25 mouse cellular contexts compared by ENCODE assay signal in genomic region chr16:14991001-14991400, GRCm38 (mm10).
"Had no signal": no experiment of that assay in that cellular context is flagged by ENCODE, and none has a peak within 500 bp of the region (broad histone marks: within the 10 kb centered on the region; RNA-seq: fewer than 3 reads in every experiment).

No protein-coding gene starts in this region.

- H3K4me2 ChIP-seq: heart, embryonic 12.5 days; hindbrain, embryonic 13.5 days; hindbrain, embryonic 15.5 days; kidney, embryonic 15.5 days; limb, embryonic 12.5 days; liver, embryonic 11.5 days; liver, embryonic 13.5 days; liver, embryonic 15.5 days had no signal

- H3K27me3 ChIP-seq: heart, embryonic 12.5 days; hindbrain, embryonic 13.5 days; hindbrain, embryonic 15.5 days; kidney, embryonic 15.5 days; limb, embryonic 12.5 days; liver, embryonic 13.5 days; liver, embryonic 15.5 days had no signal

- H3K36me3 ChIP-seq: heart, embryonic 10.5 days; heart, embryonic 12.5 days; hindbrain, embryonic 13.5 days; hindbrain, embryonic 15.5 days; kidney, embryonic 15.5 days; limb, embryonic 10.5 days; limb, embryonic 12.5 days; liver, embryonic 13.5 days; liver, embryonic 15.5 days had no signal

- DNase-seq: gastrocnemius, postnatal 14 days; gastrocnemius, postnatal 36 days; heart, adult 18-20 months; heart, postnatal 10 days; kidney, adult 11 months; kidney, adult 2 months; kidney, adult 9 months; kidney, postnatal 14 days; kidney, postnatal 36 days; layer of hippocampus, postnatal 36 days; liver; liver, embryonic 13.5 days; liver, postnatal 0 days had no signal

- H3K4me1 ChIP-seq: hindbrain, embryonic 13.5 days; hindbrain, embryonic 15.5 days; kidney, embryonic 15.5 days; limb, embryonic 10.5 days; limb, embryonic 12.5 days; liver, embryonic 13.5 days; liver, embryonic 15.5 days had no signal

- ATAC-seq: hindbrain, postnatal 0 days; intestine, embryonic 16.5 days; liver, postnatal 0 days had no signal

- H3K9ac ChIP-seq: heart, embryonic 12.5 days; hindbrain, embryonic 13.5 days; hindbrain, embryonic 15.5 days; kidney, embryonic 15.5 days; limb, embryonic 12.5 days; liver, embryonic 13.5 days; liver, embryonic 15.5 days; liver, postnatal 0 days had no signal

- H3K4me3 ChIP-seq: heart, embryonic 10.5 days; heart, embryonic 12.5 days; hindbrain, embryonic 13.5 days; hindbrain, embryonic 15.5 days; kidney, embryonic 15.5 days; limb, embryonic 10.5 days; limb, embryonic 12.5 days; liver, embryonic 13.5 days; liver, embryonic 15.5 days had no signal

- H3K9me3 ChIP-seq: heart, embryonic 10.5 days; heart, embryonic 12.5 days; hindbrain, embryonic 13.5 days; hindbrain, embryonic 15.5 days; kidney, embryonic 15.5 days; limb, embryonic 10.5 days; limb, embryonic 12.5 days; liver, embryonic 13.5 days; liver, embryonic 15.5 days had no signal

- H3K27ac ChIP-seq: heart, embryonic 10.5 days; hindbrain, embryonic 13.5 days; hindbrain, embryonic 15.5 days; hindbrain, postnatal 0 days; kidney, embryonic 15.5 days; kidney, postnatal 0 days; limb, embryonic 10.5 days; limb, embryonic 12.5 days; liver, embryonic 13.5 days; liver, embryonic 15.5 days had no signal
